ENCODE assay signal across 8 mouse cellular contexts in genomic region chr9:107400060-107400511, GRCm38 (mm10). TPM values are rescaled to one million over a fixed set of nuclear protein-coding genes. Genes with fewer than 3 reads are reported as not detected.
DNase-seq lines count a peak whose midpoint lies in the region; ATAC-seq and TF ChIP-seq lines count a peak whose summit lies in the region.

No protein-coding gene starts in this region.

- H3K4me1 ChIP-seq in spleen, adult 2 months (ENCODE audit: control insufficient read depth, insufficient read depth, insufficient read length): no peaks in the 10 kb centered on the region; the same call in 1 of the 2 replicates
- peaks cover 48% of the 10 kb centered on the region for H3K4me1 ChIP-seq in hindbrain, embryonic 15.5 days (replicated peaks)

- DNase-seq in cerebellum, adult 11 months: peak; percentile 54
- DNase-seq in cerebellum, postnatal 4 days (ENCODE audit: low spot score in 2 of 2): no peak
- DNase-seq in spleen, adult 2 months (ENCODE audit: low read depth in 1 of 2, low spot score in 2 of 2): no peak
- no peak for DNase-seq in spleen, adult 12 weeks (ENCODE audit: low spot score)
- DNase-seq in ovary, postnatal 10 days (ENCODE audit: low spot score): no peak
- DNase-seq in thymus, postnatal 0 days (ENCODE audit: low spot score): no peak

- H3K27ac ChIP-seq in spleen, adult 2 months (ENCODE audit: insufficient read depth, low read length): no peak overlapping the region
- peak overlapping the region; percentile 78 for H3K27ac ChIP-seq in hindbrain, embryonic 15.5 days (replicated peaks)

- TF ChIP-seq POLR2A in spleen, adult 2 months (IDR thresholded peaks at IDR 0.05; ENCODE audit: low read depth, low read length): no peak
- no peak for TF ChIP-seq POLR2A in myocyte (IDR thresholded peaks at IDR 0.05; ENCODE audit: insufficient read length, low read depth)

- TF ChIP-seq CTCF in spleen, adult 2 months (IDR thresholded peaks at IDR 0.05; ENCODE audit: extremely low read depth, insufficient read depth, insufficient read length, insufficient replicate concordance): no peak

- no peaks in the 10 kb centered on the region for H3K9me3 ChIP-seq in hindbrain, embryonic 15.5 days

- H3K79me2 ChIP-seq in myocyte (ENCODE audit: control insufficient read depth, insufficient read depth): no peaks in the 10 kb centered on the region

- H3K9ac ChIP-seq in hindbrain, embryonic 15.5 days: peak overlapping the region; percentile 90

- peak overlapping the region; percentile 91 for H3K4me2 ChIP-seq in hindbrain, embryonic 15.5 days
- no peak overlapping the region for H3K4me2 ChIP-seq in myocyte (ENCODE audit: low read depth)

- peak overlapping the region; percentile 22 for H3ac ChIP-seq in myocyte (ENCODE audit: control insufficient read depth, insufficient read length)

- peak overlapping the region; percentile 9; the same call in 1 of the 2 replicates for H3K4me3 ChIP-seq in spleen, adult 2 months (ENCODE audit: extremely low read depth, insufficient read depth, insufficient read length)
- H3K4me3 ChIP-seq in hindbrain, embryonic 15.5 days: peak overlapping the region; percentile 95
- no peak overlapping the region for H3K4me3 ChIP-seq in myocyte

- ATAC-seq in hindbrain, embryonic 15.5 days (ENCODE audit: low FRiP score, low read depth): peak; percentile 32

- 3% methylated on average over 37 of the region's 45 CpGs for WGBS in spleen, adult 2 months
- under 1% methylated on average over 27 of the region's 45 CpGs for WGBS in hindbrain, embryonic 15.5 days

- H3K36me3 ChIP-seq in spleen, adult 2 months (ENCODE audit: control insufficient read depth, insufficient read depth, low read length): no peaks in the 10 kb centered on the region
- no peaks in the 10 kb centered on the region for H3K36me3 ChIP-seq in hindbrain, embryonic 15.5 days
- H3K36me3 ChIP-seq in myocyte (ENCODE audit: control insufficient read depth, insufficient read depth): no peaks in the 10 kb centered on the region

- peaks cover 13% of the 10 kb centered on the region for H3K27me3 ChIP-seq in spleen, adult 2 months (ENCODE audit: control insufficient read depth, insufficient read depth, low read length)
- 0 out of 2 replicates have a peak, but pooled peaks cover 4% of the 10 kb centered on the region for H3K27me3 ChIP-seq in hindbrain, embryonic 15.5 days
- H3K27me3 ChIP-seq in myocyte (ENCODE audit: control insufficient read depth, insufficient read depth, insufficient read length): peaks cover 83% of the 10 kb centered on the region

TF ChIP-seq in myocyte, 11 proteins besides CTCF, POLR2A, EP300 and RAD21:
- TF ChIP-seq MYOD1 (IDR thresholded peaks at IDR 0.05; ENCODE audit: control insufficient read depth in 1 of 3, insufficient read length in 2 of 3, low read depth in 2 of 3) (no peak), MAX (IDR thresholded peaks at IDR 0.05; ENCODE audit: low read depth) (no peak), MYOG (IDR thresholded peaks at IDR 0.05; ENCODE audit: control insufficient read depth in 1 of 3, insufficient read depth in 1 of 3, insufficient read length in 2 of 3, low read depth in 2 of 3) (no peak), USF1 (IDR thresholded peaks at IDR 0.05; ENCODE audit: low read depth) (no peak), TCF12 (IDR thresholded peaks at IDR 0.05; ENCODE audit: insufficient read depth, poor library complexity, severe bottlenecking) (no peak), TCF3 (IDR thresholded peaks at IDR 0.05; ENCODE audit: insufficient read length, low read depth) (no peak), SRF (IDR thresholded peaks at IDR 0.05; ENCODE audit: control insufficient read depth, insufficient read length, low read depth) (no peak), POLR2AphosphoS2 (IDR thresholded peaks at IDR 0.05; ENCODE audit: insufficient read length, low read depth) (no peak), CEBPB (IDR thresholded peaks at IDR 0.05; ENCODE audit: insufficient read depth, poor library complexity, severe bottlenecking) (no peak), E2F4 (IDR thresholded peaks at IDR 0.05; ENCODE audit: insufficient read depth) (no peak), REST (IDR thresholded peaks at IDR 0.05; ENCODE audit: insufficient read depth, insufficient read length) (no peak)
TF ChIP-seq in myocyte: peak in this region for 0.

RNA-seq across cellular contexts. Expression of gene Cacna2d2, which starts 0.7 kb away (rescaled TPM):
- polyA plus RNA-seq in spleen, adult 2 months (2012; rRNA removed): 1.6 and 2.2 TPM in 2 replicates
- 7.7 and 10.7 TPM in 2 replicates for polyA plus RNA-seq in hindbrain, embryonic 15.5 days (2015; fragmentation: Nextera tagmentation; extraction: Ambion mirVana)
- 0.50 TPM for polyA plus RNA-seq in myocyte (2012; fragmentation: generic; extraction: Trizol)
- polyA plus RNA-seq in thymus, postnatal 0 days (2015; fragmentation: Nextera tagmentation; extraction: Ambion mirVana): 0.31 and 0.35 TPM in 2 replicates

RNA-seq across cellular contexts. Expression of gene 6430571L13Rik, which starts 59.7 kb away (rescaled TPM):
- polyA plus RNA-seq in spleen, adult 2 months (2012; rRNA removed): 0.29 and 0.50 TPM in 2 replicates
- 9.1 and 9.4 TPM in 2 replicates for polyA plus RNA-seq in hindbrain, embryonic 15.5 days (2015; fragmentation: Nextera tagmentation; extraction: Ambion mirVana)
- 0.38 TPM for polyA plus RNA-seq in myocyte (2012; fragmentation: generic; extraction: Trizol)
- 0.42 and 0.51 TPM in 2 replicates for polyA plus RNA-seq in thymus, postnatal 0 days (2015; fragmentation: Nextera tagmentation; extraction: Ambion mirVana)
